Mouse (Mus musculus): Measurements from ENCODE around the gene Has3.

GRCm38 (mm10) chr8:106836525-106836924 lies 33.5 kb upstream of the Has3 start:
- no peak for TF ChIP-seq GATA1 (IDR thresholded peaks at IDR 0.05; ENCODE audit: low read length)
- no peak for TF ChIP-seq TAL1 (IDR thresholded peaks at IDR 0.05; ENCODE audit: low read length)
